Mouse (Mus musculus): ENCODE results near the gene Tjp3.

DNA sequence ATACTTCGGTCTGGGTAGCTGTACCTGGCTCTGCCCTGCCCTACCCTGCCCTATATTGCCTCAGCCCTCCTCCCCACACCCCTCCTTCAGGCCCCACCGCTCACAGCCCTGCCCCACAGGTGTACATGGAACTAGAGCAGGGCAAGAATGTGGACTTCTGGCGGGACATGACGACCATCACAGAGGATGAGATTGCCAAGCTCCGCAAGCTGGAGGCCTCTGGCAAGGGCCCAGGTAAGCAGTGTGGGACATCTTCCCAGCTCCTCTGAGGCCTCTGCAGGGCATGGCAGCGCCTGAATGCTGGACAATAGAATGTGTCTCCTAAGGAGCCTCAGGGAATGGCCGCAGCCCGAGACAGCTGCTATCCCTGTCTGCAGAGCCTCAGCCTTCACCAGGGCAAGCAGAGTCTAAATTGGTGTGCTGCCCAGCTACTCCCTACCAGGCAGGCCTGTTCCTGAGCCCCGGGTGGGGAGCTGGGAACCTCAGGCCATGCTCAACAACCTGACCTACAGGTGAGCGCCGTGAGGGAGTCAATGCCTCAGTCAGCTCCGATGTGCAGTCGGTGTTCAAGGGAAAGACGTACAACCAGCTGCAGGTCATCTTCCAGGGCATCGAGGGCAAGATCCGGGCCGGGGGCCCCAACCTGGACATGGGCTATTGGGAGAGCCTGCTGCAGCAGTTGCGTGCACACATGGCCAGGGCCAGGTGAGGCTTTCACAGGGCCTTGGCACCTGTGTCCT, 32.6 kb upstream of the Tjp3 start:
- TF ChIP-seq CTCF (conservative IDR thresholded peaks at IDR 0.05; ENCODE audit: insufficient read depth, insufficient read length, low read depth, low read length) (no peak), POLR2A (IDR thresholded peaks at IDR 0.05; ENCODE audit: low read depth, low read length) (no peak)

Data from kidney, adult 2 months (tissue).